Mouse (Mus musculus) cortical plate, adult 2 months (tissue): Measurements from ENCODE around the gene Dcun1d2.

Source experiments
- CTCF ChIP-seq: fragments of 200-500 bp; IDR thresholded peaks from 2 replicates; pipeline ENCODE4 v1.5.1; 2011; ENCODE audit warnings: mild to moderate bottlenecking, control low read depth, low read length; ENCODE audit not compliant: insufficient read depth; ENCODE audit errors: extremely low read depth
- POLR2A ChIP-seq: fragments of 200-500 bp; IDR thresholded peaks from 2 replicates; pipeline ENCODE4 v1.6.1; 2011; ENCODE audit warnings: mild to moderate bottlenecking, low read length, control low read depth; ENCODE audit not compliant: insufficient read depth; ENCODE audit errors: extremely low read depth

DNA sequence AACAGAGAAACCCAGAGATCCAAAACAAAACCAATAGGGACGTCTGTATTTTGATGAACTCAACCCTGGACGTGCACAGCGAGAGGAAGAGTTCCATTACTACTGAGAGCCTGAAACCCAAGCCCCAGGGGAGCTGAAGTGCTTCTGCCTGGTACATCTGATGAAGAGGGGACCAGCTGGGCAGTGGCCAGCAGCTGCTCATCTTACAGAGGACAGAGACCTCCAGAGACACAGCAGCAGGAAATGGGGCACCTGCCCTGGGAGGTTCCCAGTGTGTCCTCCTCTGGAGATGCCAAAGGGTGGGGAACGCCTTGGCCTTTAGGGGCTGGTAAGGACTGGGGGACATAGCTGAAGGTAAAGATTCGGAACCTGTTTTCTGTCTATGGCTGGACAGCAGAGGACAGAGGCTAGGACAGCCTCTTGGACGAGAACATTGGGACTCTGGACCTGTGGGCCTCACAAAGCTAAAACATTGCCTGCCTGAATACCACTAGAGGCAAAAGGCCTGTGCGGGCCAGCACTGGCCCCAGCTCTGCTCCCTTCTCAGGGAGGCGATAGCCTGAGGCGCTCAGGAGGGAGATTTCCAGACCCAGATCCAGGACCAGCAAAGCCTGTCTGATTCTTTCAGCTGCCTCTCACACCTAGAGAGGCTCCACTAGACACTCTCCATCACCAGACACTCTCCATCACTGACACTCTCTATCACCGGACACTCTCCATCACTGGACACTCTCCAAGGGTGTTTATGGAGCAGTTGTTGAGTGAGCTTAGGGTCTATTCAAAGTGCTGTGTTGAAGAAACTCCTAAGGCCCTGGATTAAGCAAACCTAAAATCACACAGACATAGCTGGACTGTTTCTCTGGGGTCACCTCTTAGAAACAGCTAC, 44.7 kb downstream of the Dcun1d2 start:
- no peak for TF ChIP-seq CTCF
- TF ChIP-seq POLR2A: no peak
